Mouse (Mus musculus): ENCODE data around the gene Tmem170. TPM values are rescaled to one million over a fixed set of nuclear protein-coding genes. Genes with fewer than 3 reads are reported as not detected.
A peak's percentile ranks its signal among the peaks of the same experiment; 100 is the strongest.

Gene Tmem170
- total and polyA plus RNA-seq, 2 experiments from 2014 or later: 2.1 to 3.6 TPM

GRCm38 (mm10) chr8:111892615-111893014, 16.1 kb upstream of the Tmem170 start:
- H3K4me2 ChIP-seq (ENCODE audit: low read depth, low read length, poor library complexity, severe bottlenecking): no peak overlapping the region
- DNase-seq (ENCODE audit: low spot score) (no peak), ATAC-seq (ENCODE audit: low FRiP score) (no peak)
- H3K4me3 ChIP-seq (ENCODE audit: low read depth, low read length): no peak overlapping the region
- no peaks in the 10 kb centered on the region for H3K36me3 ChIP-seq (ENCODE audit: insufficient read depth, low read length)
- TF ChIP-seq CTCF (IDR thresholded peaks at IDR 0.05): no peak
- 67% methylated on average over 5 of the region's 5 CpGs for WGBS
- H3K27ac ChIP-seq (ENCODE audit: low read depth, low read length): no peak overlapping the region
- H3K4me1 ChIP-seq (ENCODE audit: insufficient read depth, low read length): peaks cover 6% of the 10 kb centered on the region
- H3K9me3 ChIP-seq (ENCODE audit: low read length): no peaks in the 10 kb centered on the region
- no peak overlapping the region for H3K9ac ChIP-seq (replicated peaks; ENCODE audit: low read length, poor library complexity, severe bottlenecking)
- peaks cover 30% of the 10 kb centered on the region for H3K27me3 ChIP-seq (ENCODE audit: insufficient read depth, low read length)

GRCm38 (mm10) chr8:111891983-111892382, 15.4 kb upstream of the Tmem170 start:
- 53% methylated on average over 8 of the region's 8 CpGs for WGBS
- no peak for ATAC-seq (ENCODE audit: low FRiP score)

DNA sequence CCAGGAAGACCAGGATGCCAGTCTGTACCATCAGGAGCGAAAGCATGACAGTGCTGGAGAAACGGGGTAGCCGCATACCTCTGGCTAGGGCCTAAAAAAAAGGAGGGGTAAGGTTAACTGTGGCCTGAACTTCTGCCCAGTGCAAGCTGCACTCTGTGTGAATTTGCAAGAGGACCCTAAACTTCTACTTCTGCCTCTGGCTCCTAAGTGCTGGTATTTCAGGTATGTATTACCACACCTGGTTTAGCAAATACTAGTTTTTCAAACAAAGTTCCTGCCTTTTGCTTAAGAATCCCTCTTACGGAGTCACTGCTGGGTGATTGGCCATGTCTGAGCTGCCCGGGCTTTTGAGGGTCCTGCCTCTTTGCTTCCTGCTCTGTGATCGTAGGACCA, 14.4 kb upstream of the Tmem170 start:
- no peak for TF ChIP-seq CTCF (IDR thresholded peaks at IDR 0.05)
- H3K27me3 ChIP-seq (ENCODE audit: insufficient read depth, low read length): peaks cover 30% of the 10 kb centered on the region
- WGBS: 67% methylated on average over 6 of the region's 6 CpGs
- H3K36me3 ChIP-seq (ENCODE audit: insufficient read depth, low read length): no peaks in the 10 kb centered on the region
- H3K9ac ChIP-seq (replicated peaks; ENCODE audit: low read length, poor library complexity, severe bottlenecking): no peak overlapping the region
- H3K4me1 ChIP-seq (ENCODE audit: insufficient read depth, low read length): peaks cover 6% of the 10 kb centered on the region
- H3K4me2 ChIP-seq (ENCODE audit: low read depth, low read length, poor library complexity, severe bottlenecking): peak overlapping the region; percentile 57; the same call in 1 of the 2 replicates
- H3K27ac ChIP-seq (ENCODE audit: low read depth, low read length): no peak overlapping the region
- H3K9me3 ChIP-seq (ENCODE audit: low read length): no peaks in the 10 kb centered on the region
- ATAC-seq (ENCODE audit: low FRiP score) (no peak), DNase-seq (ENCODE audit: low spot score) (no peak)
- H3K4me3 ChIP-seq (ENCODE audit: low read depth, low read length): peak overlapping the region; percentile 34; the same call in 1 of the 2 replicates

More at GRCm38 (mm10) chr8:111891983-111892382, 15.4 kb upstream of the Tmem170 start:
- TF ChIP-seq CTCF (IDR thresholded peaks at IDR 0.05): no peak
- H3K4me1 ChIP-seq (ENCODE audit: insufficient read depth, low read length): peaks cover 6% of the 10 kb centered on the region
- no peak overlapping the region for H3K27ac ChIP-seq (ENCODE audit: low read depth, low read length)
- no peaks in the 10 kb centered on the region for H3K9me3 ChIP-seq (ENCODE audit: low read length)
- no peak overlapping the region for H3K4me2 ChIP-seq (ENCODE audit: low read depth, low read length, poor library complexity, severe bottlenecking)
- H3K4me3 ChIP-seq (ENCODE audit: low read depth, low read length): no peak overlapping the region
- no peaks in the 10 kb centered on the region for H3K36me3 ChIP-seq (ENCODE audit: insufficient read depth, low read length)
- H3K27me3 ChIP-seq (ENCODE audit: insufficient read depth, low read length): peaks cover 30% of the 10 kb centered on the region
- DNase-seq (ENCODE audit: low spot score): no peak
- no peak overlapping the region for H3K9ac ChIP-seq (replicated peaks; ENCODE audit: low read length, poor library complexity, severe bottlenecking)

DNA sequence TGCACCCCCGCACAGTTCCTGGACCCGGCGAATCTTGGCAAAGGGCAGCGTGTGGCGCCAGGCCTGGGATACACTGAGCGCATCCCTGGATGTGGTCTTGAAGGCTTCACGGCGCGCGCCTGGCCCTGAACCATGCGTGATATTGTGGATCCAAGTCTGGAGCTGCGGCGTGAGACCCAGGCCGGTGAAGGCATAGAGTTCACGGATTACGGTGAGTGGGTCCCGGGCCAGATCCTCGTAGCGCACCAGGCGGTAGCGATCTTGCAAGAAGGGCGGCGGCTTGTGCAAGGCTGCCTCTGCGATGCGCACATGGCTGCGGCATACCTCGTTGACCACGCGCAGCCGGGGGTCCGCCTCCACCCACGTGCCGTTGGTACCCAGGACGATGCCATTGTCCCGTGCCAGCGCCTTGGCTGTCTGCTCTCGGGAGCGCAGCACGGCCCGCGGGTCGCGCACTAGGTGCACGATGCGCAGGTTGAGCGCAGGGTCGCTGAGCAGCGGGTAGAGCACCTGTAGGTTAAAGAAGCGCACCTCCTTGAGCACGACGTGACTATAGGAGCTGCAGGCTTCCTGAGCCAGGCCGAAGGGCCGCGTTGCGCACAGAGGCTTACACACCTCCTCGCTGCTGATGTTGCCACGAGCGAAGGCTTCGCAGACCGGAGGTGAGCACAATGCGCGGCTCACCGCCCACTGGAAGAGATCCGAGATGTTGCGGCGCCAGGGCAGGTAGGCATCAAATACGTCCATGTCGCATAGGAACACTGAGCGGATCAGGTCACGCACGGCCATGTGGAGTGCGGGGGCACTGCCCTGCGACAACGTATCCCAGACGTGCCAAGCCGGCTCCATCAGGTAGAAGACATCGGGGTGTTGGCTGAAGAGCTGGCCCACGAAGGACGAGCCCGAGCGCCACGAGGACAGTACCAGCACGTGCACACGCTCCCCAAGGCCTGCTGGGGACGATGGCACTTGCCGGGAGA, 13.7 kb upstream of the Tmem170 start:
- WGBS: 12% methylated on average over 85 of the region's 86 CpGs
- peaks cover 6% of the 10 kb centered on the region for H3K4me1 ChIP-seq (ENCODE audit: insufficient read depth, low read length)
- no peaks in the 10 kb centered on the region for H3K9me3 ChIP-seq (ENCODE audit: low read length)
- H3K36me3 ChIP-seq (ENCODE audit: insufficient read depth, low read length): no peaks in the 10 kb centered on the region
- peak overlapping the region; percentile 57 for H3K4me2 ChIP-seq (ENCODE audit: low read depth, low read length, poor library complexity, severe bottlenecking)
- H3K27ac ChIP-seq (ENCODE audit: low read depth, low read length): no peak overlapping the region
- 0 out of 2 replicates have a peak, but pooled peaks have one; percentile 31 for ATAC-seq (ENCODE audit: low FRiP score)
- no peak for TF ChIP-seq CTCF (IDR thresholded peaks at IDR 0.05)
- DNase-seq (ENCODE audit: low spot score): no peak
- H3K9ac ChIP-seq (replicated peaks; ENCODE audit: low read length, poor library complexity, severe bottlenecking): peak overlapping the region; percentile 36; the same call in 1 of the 2 replicates
- H3K4me3 ChIP-seq (ENCODE audit: low read depth, low read length): peak overlapping the region; percentile 34
- H3K27me3 ChIP-seq (ENCODE audit: insufficient read depth, low read length): peaks cover 30% of the 10 kb centered on the region

DNA sequence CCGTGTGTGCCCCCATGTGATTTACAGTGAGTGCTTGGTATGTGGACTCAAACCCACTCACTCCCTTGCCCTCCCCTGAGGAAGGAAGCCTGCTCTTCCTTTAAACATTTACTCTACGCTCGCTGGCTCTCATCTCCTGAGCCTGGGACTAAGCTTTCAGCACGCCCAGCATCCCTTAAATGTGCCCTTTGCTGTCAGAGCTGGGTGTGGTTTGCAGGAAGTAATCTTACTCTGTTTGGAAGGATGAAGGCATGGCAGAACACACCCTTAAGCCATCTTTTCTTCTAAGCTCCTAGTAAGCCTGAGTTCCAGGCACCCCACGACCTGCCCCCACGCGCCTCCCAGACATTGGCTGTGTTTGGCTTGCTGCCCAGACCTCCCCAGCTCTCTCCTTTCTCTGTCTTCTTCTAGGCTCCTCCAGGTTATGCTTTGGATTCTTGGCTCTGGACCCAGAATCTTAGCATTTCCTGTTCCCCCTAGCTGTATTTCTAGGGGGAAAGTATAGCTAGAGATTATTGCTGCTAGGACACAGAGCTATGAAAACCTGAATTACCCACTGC, 11.6 kb upstream of the Tmem170 start:
- no peak for DNase-seq (ENCODE audit: low spot score)
- 41% methylated on average over 7 of the region's 7 CpGs for WGBS
- Histone ChIP-seq H3K4me2 (ENCODE audit: low read depth, low read length, poor library complexity, severe bottlenecking) (no peak overlapping the region), H3K4me1 (ENCODE audit: insufficient read depth, low read length) (peaks cover 6% of the 10 kb centered on the region), H3K36me3 (ENCODE audit: insufficient read depth, low read length) (no peaks in the 10 kb centered on the region), H3K9ac (replicated peaks; ENCODE audit: low read length, poor library complexity, severe bottlenecking) (no peak overlapping the region), H3K27ac (ENCODE audit: low read depth, low read length) (no peak overlapping the region), H3K9me3 (ENCODE audit: low read length) (no peaks in the 10 kb centered on the region), H3K4me3 (ENCODE audit: low read depth, low read length) (no peak overlapping the region), H3K27me3 (ENCODE audit: insufficient read depth, low read length) (peaks cover 30% of the 10 kb centered on the region)
- no peak for TF ChIP-seq CTCF (IDR thresholded peaks at IDR 0.05)
- ATAC-seq (ENCODE audit: low FRiP score): no peak

- DNase-seq (ENCODE audit: low spot score) (no peak), ATAC-seq (ENCODE audit: low FRiP score) (no peak)
- H3K27me3 ChIP-seq (ENCODE audit: insufficient read depth, low read length): peaks cover 30% of the 10 kb centered on the region
- no peaks in the 10 kb centered on the region for H3K9me3 ChIP-seq (ENCODE audit: low read length)
- H3K4me3 ChIP-seq (ENCODE audit: low read depth, low read length): no peak overlapping the region
- H3K4me2 ChIP-seq (ENCODE audit: low read depth, low read length, poor library complexity, severe bottlenecking): no peak overlapping the region
- H3K36me3 ChIP-seq (ENCODE audit: insufficient read depth, low read length): no peaks in the 10 kb centered on the region
- H3K4me1 ChIP-seq (ENCODE audit: insufficient read depth, low read length): peaks cover 6% of the 10 kb centered on the region
- H3K9ac ChIP-seq (replicated peaks; ENCODE audit: low read length, poor library complexity, severe bottlenecking): no peak overlapping the region
- no peak overlapping the region for H3K27ac ChIP-seq (ENCODE audit: low read depth, low read length)
- WGBS: 85% methylated on average over 1 of the region's 1 CpGs
- TF ChIP-seq CTCF (IDR thresholded peaks at IDR 0.05): no peak
These were observed 10.9 kb upstream of the Tmem170 start for GRCm38 (mm10) chr8:111887479-111887878.
